Mouse (Mus musculus) forebrain, embryonic 15.5 days (tissue): ENCODE measurements around the gene Ces1f. TPM values are rescaled to one million over a fixed set of nuclear protein-coding genes. Genes with fewer than 3 reads are reported as not detected.
"Not testable (repeated sequence)": the region's sequence is repeated elsewhere in the genome, so short reads cannot be mapped to it uniquely, and the experiment has no call there.

Source experiments
- ATAC-seq: fragments of 200-750 bp; cut with Nextera tagmentation; replicated peaks from 2 replicates; pipeline ENCODE4 v1.8.0; 2017; ENCODE audit warnings: mild to moderate bottlenecking, moderate TSS enrichment, moderate library complexity
- H3K27ac ChIP-seq: fragments of 300-500 bp; sonication (generic); replicated peaks from 2 replicates; pipeline ENCODE4 v1.5.1; 2015; ENCODE audit warnings: mild to moderate bottlenecking, inconsistent platforms
- H3K27me3 ChIP-seq: fragments of 300-500 bp; sonication (generic); 2 replicates; pipeline ENCODE4 v1.6.1; 2015; ENCODE audit warnings: inconsistent platforms
- H3K36me3 ChIP-seq: fragments of 300-500 bp; sonication (generic); 2 replicates; pipeline ENCODE4 v1.6.1; 2015; ENCODE audit warnings: mild to moderate bottlenecking, inconsistent platforms
- H3K4me1 ChIP-seq: fragments of 300-500 bp; sonication (generic); 2 replicates; pipeline ENCODE4 v1.6.1; 2015; ENCODE audit warnings: inconsistent platforms
- H3K4me2 ChIP-seq: fragments of 300-500 bp; sonication (generic); replicated peaks from 2 replicates; pipeline ENCODE4 v1.6.1; 2015; ENCODE audit warnings: mild to moderate bottlenecking, inconsistent platforms
- H3K4me3 ChIP-seq: fragments of 300-500 bp; sonication (generic); 2 replicates; pipeline ENCODE4 v1.5.1; 2015; ENCODE audit warnings: mild to moderate bottlenecking, inconsistent platforms
- H3K9ac ChIP-seq: fragments of 300-500 bp; sonication (generic); replicated peaks from 2 replicates; pipeline ENCODE4 v1.6.1; 2015; ENCODE audit warnings: mild to moderate bottlenecking, inconsistent platforms
- H3K9me3 ChIP-seq: fragments of 300-500 bp; sonication (generic); 2 replicates; pipeline ENCODE4 v1.6.1; 2016; ENCODE audit warnings: inconsistent platforms
- WGBS: fragments of 180-500 bp; shearing (Covaris S2); methylation state at CpG from one replicate; pipeline ENCODE4 v1.1.7; 2015; ENCODE audit warnings: mixed read lengths; 5-methylcytosine and 5-hydroxymethylcytosine counted together
- polyA plus RNA-seq: library from polyadenylated mRNA; unstranded; fragments of >200 nt; fragmentation: Nextera tagmentation; extraction: Ambion mirVana; gene quantifications from 2 replicates; pipeline ENCODE4 v1.2.1, GENCODE M21; 2015

Ces1f gene
- polyA plus RNA-seq, 1 experiment from 2014 or later: not detected

DNA sequence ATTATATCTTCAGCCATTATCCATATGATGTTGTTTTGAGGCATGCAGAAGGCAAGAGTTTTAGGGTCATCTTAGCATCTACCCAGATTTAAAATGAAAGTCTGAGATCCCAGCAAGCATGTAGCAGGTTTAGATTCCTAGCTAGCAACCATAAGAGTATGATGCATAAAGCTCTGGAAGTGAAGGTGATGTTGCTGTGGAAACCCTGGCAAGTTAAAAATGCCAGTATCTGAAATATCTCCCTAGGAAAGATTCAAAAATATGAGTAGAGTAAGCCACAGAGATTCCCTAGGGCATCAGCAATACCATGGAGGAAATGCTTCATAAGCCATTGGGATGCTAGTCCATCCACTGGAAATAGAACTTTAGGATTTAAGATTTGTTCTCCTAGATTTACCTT, 39.7 kb downstream of the Ces1f start:
- Histone ChIP-seq H3K4me1 (no peaks in the 10 kb centered on the region), H3K9me3 (no peaks in the 10 kb centered on the region), H3K9ac (no peak overlapping the region), H3K4me2 (no peak overlapping the region), H3K27ac (no peak overlapping the region), H3K36me3 (no peaks in the 10 kb centered on the region), H3K4me3 (no peak overlapping the region), H3K27me3 (no peaks in the 10 kb centered on the region)
- ATAC-seq: no peak

DNA sequence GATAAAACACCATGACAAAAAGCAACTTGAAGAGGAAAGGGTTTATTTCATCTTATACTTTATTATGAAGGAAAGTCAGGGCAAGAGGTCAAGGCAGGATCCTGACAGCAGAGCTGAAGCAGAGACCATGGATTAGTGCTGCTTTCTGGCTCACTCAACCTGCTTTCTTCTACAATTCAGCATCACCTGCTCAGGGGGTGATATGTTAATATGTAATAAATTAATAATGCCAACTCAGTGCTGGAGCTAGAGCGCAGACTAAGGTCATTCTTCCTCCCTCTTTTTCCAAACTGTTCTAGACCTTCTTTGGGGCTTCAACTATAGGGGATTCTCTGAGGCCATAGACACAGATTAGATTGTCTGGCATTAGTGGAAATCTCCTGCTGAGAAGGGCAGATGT, 43.9 kb downstream of the Ces1f start:
- Histone ChIP-seq H3K4me1 (no peaks in the 10 kb centered on the region), H3K4me2 (no peak overlapping the region), H3K36me3 (no peaks in the 10 kb centered on the region), H3K9ac (no peak overlapping the region), H3K9me3 (no peaks in the 10 kb centered on the region), H3K27ac (no peak overlapping the region), H3K4me3 (no peak overlapping the region), H3K27me3 (no peaks in the 10 kb centered on the region)
- no peak for ATAC-seq
- 97% methylated on average over 1 of the region's 1 CpGs for WGBS

DNA sequence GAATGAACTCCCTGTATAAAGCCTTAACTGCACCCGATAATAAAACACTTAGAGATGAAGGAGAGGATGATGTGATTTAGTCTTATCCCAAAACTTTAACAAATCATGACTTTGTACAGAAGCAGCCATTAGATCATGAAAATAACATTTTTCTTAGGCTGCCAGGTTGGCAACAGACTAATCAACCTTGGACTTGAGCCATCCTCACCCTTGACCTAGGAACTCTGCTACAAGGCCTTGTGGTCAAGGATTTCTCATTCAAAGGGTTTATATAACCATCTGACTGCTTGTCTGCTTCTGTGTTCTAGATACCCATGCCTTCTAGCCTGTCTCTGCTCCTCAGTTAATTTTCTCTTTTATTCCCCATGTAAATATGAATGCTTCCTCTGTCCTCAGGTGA, 44.8 kb downstream of the Ces1f start:
- no peak overlapping the region for H3K9ac ChIP-seq
- no peaks in the 10 kb centered on the region for H3K36me3 ChIP-seq
- no peak overlapping the region for H3K4me2 ChIP-seq
- no peaks in the 10 kb centered on the region for H3K4me1 ChIP-seq
- WGBS: 92% methylated on average over 1 of the region's 1 CpGs
- ATAC-seq: no peak
- H3K27me3 ChIP-seq: no peaks in the 10 kb centered on the region
- no peaks in the 10 kb centered on the region for H3K9me3 ChIP-seq
- H3K27ac ChIP-seq: no peak overlapping the region
- H3K4me3 ChIP-seq: no peak overlapping the region

DNA sequence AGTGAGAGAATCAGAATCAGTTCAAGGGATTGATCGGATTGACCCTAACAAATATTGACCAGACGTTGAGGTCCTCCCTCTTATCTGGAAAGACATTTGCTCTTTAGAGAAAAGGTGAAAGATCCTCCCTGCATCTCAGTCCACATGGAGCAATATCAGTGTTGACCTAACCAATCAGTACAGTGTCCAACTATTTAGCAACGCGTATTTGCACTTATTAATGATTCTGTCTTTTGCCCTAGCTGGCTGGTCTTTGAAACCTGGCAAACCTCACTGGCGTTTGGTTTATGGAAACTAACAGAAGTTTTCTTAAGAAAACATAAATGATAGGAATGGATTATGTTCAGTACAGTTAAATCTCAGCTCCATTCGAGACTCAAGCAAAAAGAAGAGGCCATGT, 45.5 kb downstream of the Ces1f start:
- no peaks in the 10 kb centered on the region for H3K27me3 ChIP-seq
- H3K4me1 ChIP-seq: no peaks in the 10 kb centered on the region
- no peak overlapping the region for H3K27ac ChIP-seq
- no peaks in the 10 kb centered on the region for H3K36me3 ChIP-seq
- H3K9ac ChIP-seq: no peak overlapping the region
- no peak for ATAC-seq
- 90% methylated on average over 6 of the region's 6 CpGs for WGBS
- no peak overlapping the region for H3K4me2 ChIP-seq
- H3K4me3 ChIP-seq: no peak overlapping the region
- H3K9me3 ChIP-seq: no peaks in the 10 kb centered on the region

DNA sequence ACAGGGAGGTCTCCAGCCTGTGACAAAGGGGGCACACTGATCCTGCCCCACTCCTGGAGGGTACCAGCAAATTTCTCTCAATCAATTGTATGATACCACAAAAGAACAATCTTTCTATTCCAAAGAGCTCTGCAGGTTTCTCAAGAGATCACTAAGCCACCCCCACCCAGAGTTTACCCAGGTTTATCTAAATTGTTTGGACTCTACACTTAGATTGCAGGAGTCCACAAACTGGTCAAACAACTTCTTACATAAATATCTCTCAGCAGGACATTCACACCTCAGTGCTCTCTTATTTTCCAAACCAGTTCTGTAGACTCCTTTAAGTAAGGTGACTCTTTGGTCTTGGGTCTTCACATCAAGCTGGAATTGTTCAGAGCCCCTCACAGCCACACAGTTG, 50.1 kb downstream of the Ces1f start, which contains the start of gene Ces1e:
TSS of gene Ces1e (minus strand) at position 174 of the 400 bp plus-strand sequence.
- no peaks in the 10 kb centered on the region for H3K4me1 ChIP-seq
- no peak within 1 kb of the TSS for H3K4me2 ChIP-seq
- H3K4me3 ChIP-seq: no peak within 1 kb of the TSS
- no peaks in the 10 kb centered on the region for H3K9me3 ChIP-seq
- no peaks in the 10 kb centered on the region for H3K36me3 ChIP-seq
- H3K9ac ChIP-seq: no peak within 1 kb of the TSS
- no peaks in the 10 kb centered on the region for H3K27me3 ChIP-seq
- no peak within 1 kb of the TSS for H3K27ac ChIP-seq
- no peak for ATAC-seq

DNA sequence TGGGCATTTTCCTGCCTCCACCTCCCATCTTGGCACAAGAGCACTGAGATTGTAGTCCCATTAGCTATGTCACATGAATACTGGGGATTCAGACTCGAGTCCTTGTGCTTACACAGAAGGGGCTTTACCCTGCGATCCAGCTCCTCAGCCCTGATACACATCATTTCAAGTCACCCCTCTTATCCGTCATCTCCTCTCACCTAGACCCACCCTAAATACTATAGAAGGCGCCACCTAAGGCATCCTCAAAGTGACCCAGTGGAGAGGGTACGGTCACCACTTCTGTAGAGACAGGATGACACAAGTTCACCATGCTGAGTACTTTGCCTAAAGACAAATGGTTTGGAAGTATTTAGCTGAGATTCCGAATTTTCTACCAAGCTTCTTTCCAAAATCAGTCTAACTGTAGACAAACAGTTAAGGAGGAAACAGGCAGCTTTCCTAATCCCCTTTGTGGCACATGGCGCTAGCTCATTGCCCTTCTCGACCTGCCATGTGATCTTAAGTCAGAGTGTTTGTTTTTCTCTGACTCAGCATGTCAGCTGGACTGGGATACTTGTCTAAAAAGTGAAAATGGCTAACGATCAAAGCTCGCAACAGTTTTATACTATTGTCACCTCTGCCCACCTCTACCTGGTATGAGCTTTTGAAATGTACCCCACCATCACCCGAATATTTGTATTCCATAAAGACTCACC, 50.7 kb downstream of the Ces1f start:
- H3K4me3 ChIP-seq: no peak overlapping the region
- no peak overlapping the region for H3K27ac ChIP-seq
- WGBS: 72% methylated on average over 11 of the region's 11 CpGs
- no peak overlapping the region for H3K4me2 ChIP-seq
- no peaks in the 10 kb centered on the region for H3K4me1 ChIP-seq
- no peaks in the 10 kb centered on the region for H3K27me3 ChIP-seq
- no peak for ATAC-seq
- H3K9me3 ChIP-seq: no peaks in the 10 kb centered on the region
- H3K9ac ChIP-seq: no peak overlapping the region
- H3K36me3 ChIP-seq: no peaks in the 10 kb centered on the region

DNA sequence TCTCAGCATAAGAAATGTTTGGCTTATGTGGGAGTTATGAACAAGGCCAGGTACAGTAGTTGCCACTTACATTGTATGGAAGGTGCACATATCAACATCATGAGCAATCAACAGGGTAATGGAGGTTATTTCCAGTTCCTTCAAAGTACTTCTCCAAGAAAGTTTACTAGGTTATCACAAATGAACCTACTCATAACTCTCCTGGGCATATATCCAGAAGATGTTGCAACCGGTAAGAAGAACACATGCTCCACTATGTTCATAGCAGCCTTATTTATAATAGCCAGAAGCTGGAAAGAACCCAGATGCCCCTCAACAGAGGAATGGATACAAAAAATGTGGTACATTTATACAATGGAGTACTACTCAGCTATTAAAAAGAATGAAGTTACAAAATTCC, 53.1 kb downstream of the Ces1f start:
- not testable (repeated sequence) for H3K27me3 ChIP-seq, ATAC-seq, H3K4me1 ChIP-seq, H3K9me3 ChIP-seq, H3K9ac ChIP-seq, H3K4me2 ChIP-seq, H3K27ac ChIP-seq, H3K4me3 ChIP-seq, H3K36me3 ChIP-seq
- 93% methylated on average over 1 of the region's 1 CpGs for WGBS

DNA sequence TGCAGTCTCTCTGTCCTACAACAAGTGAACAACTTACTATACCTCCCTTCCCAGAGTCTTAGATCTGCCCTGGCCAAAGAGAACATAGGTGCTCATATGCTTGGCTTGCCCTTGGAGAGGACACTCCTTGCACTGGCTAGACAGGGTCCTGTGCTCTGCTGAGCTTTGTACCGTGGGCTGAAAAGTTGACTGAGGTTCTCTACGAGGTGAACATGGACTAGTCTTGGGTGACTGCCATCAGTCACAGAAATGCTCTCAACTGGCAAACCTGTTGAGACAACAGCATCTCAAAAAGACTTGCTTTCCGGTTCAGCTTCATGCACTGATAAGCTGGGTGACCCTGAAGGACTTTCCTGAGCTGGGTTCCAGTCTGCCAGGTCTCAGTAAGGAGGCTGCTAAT, 57.7 kb downstream of the Ces1f start:
- Histone ChIP-seq H3K9ac (no peak overlapping the region), H3K27ac (no peak overlapping the region), H3K4me2 (no peak overlapping the region), H3K9me3 (no peaks in the 10 kb centered on the region), H3K27me3 (no peaks in the 10 kb centered on the region), H3K4me3 (no peak overlapping the region), H3K4me1 (no peaks in the 10 kb centered on the region), H3K36me3 (no peaks in the 10 kb centered on the region)
- no peak for ATAC-seq
- 85% methylated on average over 3 of the region's 3 CpGs for WGBS

DNA sequence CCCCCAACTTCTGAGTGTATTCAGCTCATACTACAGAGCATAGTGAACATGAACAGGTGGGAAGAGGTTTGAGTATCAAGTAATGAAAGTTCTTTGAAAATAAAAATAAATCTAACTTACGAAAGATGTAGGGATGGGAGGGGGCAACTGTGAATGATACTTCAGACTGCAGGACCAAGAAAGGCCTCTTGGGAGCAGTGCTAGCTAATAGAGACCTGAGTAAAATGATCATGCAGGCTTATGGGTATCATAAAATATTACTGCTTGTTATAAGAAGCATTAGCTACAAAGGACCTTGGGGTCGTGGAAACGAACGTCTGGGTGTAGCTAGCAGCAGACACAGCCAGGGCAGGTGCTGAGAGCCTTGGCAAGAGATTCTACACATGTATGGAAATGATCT, 61.7 kb downstream of the Ces1f start:
- Histone ChIP-seq H3K4me2 (no peak overlapping the region), H3K27ac (no peak overlapping the region)
- WGBS: 89% methylated on average over 4 of the region's 4 CpGs

DNA sequence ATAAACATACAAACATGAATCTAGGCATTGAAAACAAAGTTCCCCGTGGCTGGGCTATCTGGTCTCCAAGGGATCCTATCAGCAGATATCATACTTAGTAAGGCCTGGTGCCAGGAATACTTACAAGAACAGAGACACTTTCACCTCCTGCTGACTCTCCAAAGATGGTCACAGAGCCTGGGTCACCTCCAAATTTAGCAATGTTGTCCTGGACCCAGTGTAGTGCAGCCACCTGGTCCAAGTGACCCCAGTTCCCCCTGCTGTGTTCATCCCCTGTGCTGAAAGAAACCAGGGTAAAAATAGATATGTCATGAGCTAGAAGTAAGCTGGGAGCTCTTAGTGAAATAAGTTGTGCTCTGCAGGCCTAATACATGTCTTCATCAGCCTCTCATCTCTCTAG, 62.2 kb downstream of the Ces1f start:
- no peaks in the 10 kb centered on the region for H3K4me1 ChIP-seq
- no peaks in the 10 kb centered on the region for H3K36me3 ChIP-seq
- H3K9me3 ChIP-seq: no peaks in the 10 kb centered on the region
- H3K27ac ChIP-seq: no peak overlapping the region
- WGBS: 73% methylated on average over 1 of the region's 1 CpGs
- H3K9ac ChIP-seq: no peak overlapping the region
- no peak overlapping the region for H3K4me3 ChIP-seq
- H3K4me2 ChIP-seq: no peak overlapping the region
- ATAC-seq: no peak
- H3K27me3 ChIP-seq: no peaks in the 10 kb centered on the region

More for the DNA sequence above, 61.7 kb downstream of the Ces1f start:
- H3K9me3 ChIP-seq: no peaks in the 10 kb centered on the region
- no peaks in the 10 kb centered on the region for H3K4me1 ChIP-seq
- H3K36me3 ChIP-seq: no peaks in the 10 kb centered on the region
- H3K9ac ChIP-seq: no peak overlapping the region
- H3K27me3 ChIP-seq: no peaks in the 10 kb centered on the region
- no peak overlapping the region for H3K4me3 ChIP-seq
- no peak for ATAC-seq

DNA sequence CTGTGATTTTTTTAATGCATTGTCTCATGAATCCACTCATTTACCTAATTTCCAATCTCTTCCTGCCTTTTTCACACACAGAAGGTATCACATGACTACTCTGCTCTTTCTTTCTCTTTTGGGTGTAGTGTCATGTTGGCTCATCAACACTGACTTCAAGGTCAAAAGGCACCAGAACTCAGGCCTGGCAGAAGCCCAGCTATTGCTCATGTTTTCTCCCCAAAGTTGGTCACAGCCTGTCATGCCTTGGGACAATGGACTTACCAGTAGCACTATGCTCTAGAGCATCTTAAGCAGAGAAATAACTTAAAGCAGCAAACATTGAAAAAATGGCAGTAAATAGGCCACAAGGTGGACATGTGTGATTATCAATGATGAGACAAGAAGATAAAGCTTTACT, 68.5 kb downstream of the Ces1f start:
- Histone ChIP-seq H3K27me3 (no peaks in the 10 kb centered on the region), H3K36me3 (no peaks in the 10 kb centered on the region), H3K4me3 (no peak overlapping the region), H3K4me1 (no peaks in the 10 kb centered on the region), H3K27ac (no peak overlapping the region), H3K9ac (no peak overlapping the region), H3K9me3 (no peaks in the 10 kb centered on the region), H3K4me2 (no peak overlapping the region)
- ATAC-seq: no peak
